Mouse (Mus musculus): Measurements from ENCODE around the gene Cyp46a1. TPM values are rescaled to one million over a fixed set of nuclear protein-coding genes. Genes with fewer than 3 reads are reported as not detected.

Cyp46a1 gene
- not detected for total RNA-seq (2023)

DNA sequence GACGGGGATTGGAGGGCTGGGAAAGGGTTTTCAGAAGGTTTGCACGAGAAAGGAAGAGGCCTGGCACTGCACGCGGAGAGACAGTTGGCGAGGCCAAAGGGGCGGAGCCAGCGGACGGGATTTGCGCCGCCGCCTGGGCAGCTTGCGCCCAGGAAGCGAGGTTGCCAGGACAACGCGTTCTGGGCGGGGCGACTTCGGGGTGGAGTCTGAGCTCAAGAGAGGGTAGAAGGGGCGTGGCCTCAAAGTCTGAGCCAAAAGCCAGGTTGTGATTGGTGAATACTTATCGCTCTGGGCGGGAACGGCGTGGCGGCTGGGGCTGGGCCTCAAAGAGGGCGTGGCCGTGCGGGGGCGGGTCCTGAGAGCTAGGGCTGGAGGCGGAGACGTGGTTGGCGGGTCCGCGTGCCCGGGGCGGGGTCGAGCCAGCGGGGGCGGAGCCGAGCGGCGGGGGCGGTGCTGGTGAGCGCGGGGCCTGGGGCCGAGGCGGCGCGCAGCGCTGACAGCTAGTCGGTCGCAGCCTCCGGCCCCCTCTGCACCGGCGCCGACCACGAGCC is at the start of gene Cyp46a1:
Gene Cyp46a1 (plus strand): TSS at position 487 of the 551 bp plus-strand sequence.

DNA sequence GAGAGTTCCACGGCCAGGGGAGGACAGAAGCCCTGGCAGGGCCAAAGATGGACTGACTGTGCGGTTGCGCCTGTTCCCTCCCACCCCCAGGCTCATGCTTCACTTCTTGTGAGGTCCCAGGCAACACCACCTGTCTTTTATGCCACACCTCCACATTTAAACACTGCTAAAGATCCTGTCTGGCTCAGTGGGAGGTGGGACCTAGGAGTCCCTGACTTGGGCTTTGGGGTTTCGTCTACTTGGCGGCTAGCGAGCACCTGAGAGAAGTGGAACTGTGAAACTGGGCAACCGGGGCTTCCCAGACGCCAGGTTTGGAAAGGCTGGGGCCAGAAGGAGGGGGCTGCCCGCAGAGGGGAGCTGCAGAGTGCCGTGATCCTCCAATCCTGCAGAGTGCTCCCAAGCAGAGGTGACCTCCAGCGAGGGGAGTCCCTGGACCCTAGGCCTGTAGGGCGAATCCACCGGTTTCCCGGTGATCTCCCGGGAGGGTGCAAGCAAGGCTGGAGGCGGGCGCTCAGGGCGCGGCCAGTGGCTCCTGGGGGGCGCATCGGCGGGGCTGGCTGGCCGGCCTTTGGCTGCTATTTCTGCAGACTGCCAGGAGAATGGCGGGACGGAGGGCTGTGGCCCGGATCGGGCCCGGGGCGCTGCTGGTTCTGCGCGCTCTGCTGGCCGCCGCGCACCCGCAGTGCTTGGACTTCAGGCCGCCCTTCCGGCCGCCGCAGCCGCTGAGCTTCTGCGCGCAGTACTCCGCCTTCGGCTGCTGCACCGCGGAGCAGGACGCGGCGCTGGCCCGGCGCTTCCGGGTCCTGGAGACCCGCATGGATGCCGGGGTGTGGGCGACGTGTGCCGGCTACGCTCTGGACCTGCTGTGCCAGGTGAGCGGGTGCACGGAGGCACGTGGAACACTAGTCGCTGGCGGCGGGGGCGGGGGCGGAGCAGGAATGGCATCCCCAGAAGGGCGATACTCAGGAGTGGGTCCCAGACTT is 28.1 kb upstream of the Cyp46a1 start, which contains the start of gene Hhipl1:
Gene Hhipl1 (plus strand): TSS at position 459 of the 983 bp plus-strand sequence.

DNA sequence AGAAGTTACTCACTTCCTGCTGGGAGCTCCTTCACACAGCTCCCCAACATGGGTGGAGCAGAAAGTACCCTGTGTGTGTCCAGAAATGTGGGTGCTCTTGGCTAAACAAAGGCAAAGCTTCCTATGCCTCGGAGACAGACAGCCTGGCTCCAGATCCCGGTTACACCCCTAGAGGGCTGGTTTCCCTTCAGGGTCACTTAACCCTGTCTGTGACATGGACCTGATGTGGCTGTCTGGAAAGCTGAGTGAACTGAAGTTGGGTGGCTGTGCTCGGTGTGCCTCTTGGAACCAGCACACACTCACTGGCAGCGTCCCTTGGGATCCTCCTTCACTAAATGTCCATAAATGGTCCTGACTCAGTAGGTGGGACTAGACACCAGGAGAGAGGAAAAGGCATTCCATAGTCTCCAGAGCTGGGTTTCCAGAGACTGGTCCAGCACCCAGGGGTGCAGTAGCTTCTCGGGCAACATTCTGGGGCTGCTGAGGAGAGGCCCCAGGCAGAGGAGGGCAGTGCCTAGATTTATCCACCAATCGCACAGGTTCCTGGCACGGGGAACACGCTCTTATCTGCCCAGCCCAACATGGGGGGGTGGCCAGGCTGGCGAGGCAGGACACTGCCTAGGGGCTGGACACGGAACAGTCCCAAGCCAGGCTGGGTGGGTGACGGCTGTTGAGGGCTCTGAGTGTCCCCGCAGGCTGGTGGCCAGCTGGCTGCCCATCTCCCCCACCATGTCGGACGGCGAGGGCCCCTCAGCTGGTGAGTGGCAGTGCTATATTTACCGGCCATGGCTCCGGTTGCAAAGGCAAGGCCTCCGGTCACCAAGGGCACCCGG is 36.6 kb downstream of the Cyp46a1 start, which contains the start of gene Eml1:
Gene Eml1 (plus strand): TSS at position 362 of the 833 bp plus-strand sequence.

Other genes starting within 250 kb of the Cyp46a1 start
- gene Setd3, start 155.1 kb upstream of the Cyp46a1 start, total RNA-seq (2023) = 10 to 100 TPM; 62.9 to 63.8 TPM
- gene Ccnk, start 154.8 kb upstream of the Cyp46a1 start, total RNA-seq (2023) = 10 to 100 TPM; 66.6 to 68.2 TPM
- under 1 TPM; 0.29 to 0.43 TPM for gene Ccdc85c, start 59.0 kb upstream of the Cyp46a1 start, total RNA-seq (2023)
- gene Hhipl1, start 28.1 kb upstream of the Cyp46a1 start, total RNA-seq (2023) = not detected
- under 1 TPM in 1 of 2 experiments, not detected in 1; 0.27 TPM for gene Eml1, start 36.6 kb downstream of the Cyp46a1 start, total RNA-seq (2023)
- gene Evl, start 220.3 kb downstream of the Cyp46a1 start, total RNA-seq (2023) = 100 to 1,000 TPM; 369 to 377 TPM